Comparison of ENCODE assay signal across 12 mouse cellular contexts in genomic region chr7:93559131-93559530, GRCm38 (mm10).
"Had no signal": no experiment of that assay in that cellular context is flagged by ENCODE, and none has a peak within 500 bp of the region (broad histone marks: within the 10 kb centered on the region; RNA-seq: fewer than 3 reads in every experiment).

No protein-coding gene starts in this region.

- DNase-seq: left cerebral cortex, postnatal 4 days; liver; liver, embryonic 13.5 days; liver, postnatal 0 days; lung, adult 18-20 months; lung, adult 2 months; lung, embryonic 14.5 days; lung, postnatal 10 days; lung, postnatal 14 days; lung, postnatal 36 days; lung, postnatal 4 days; midbrain, embryonic 14.5 days had no signal
